Mouse (Mus musculus) hindbrain, embryonic 16.5 days (tissue): Measurements from ENCODE around the gene Mns1. TPM values are rescaled to one million over a fixed set of nuclear protein-coding genes. Genes with fewer than 3 reads are reported as not detected.

Experiments
- ATAC-seq: fragments of 200-750 bp; cut with Nextera tagmentation; 2 replicates; pipeline ENCODE4 v1.8.0; 2017; ENCODE audit warnings: moderate TSS enrichment, moderate library complexity
- H3K27ac ChIP-seq: fragments of 300-500 bp; sonication (generic); 2 replicates; pipeline ENCODE4 v1.5.1; 2014; ENCODE audit warnings: low read depth, mild to moderate bottlenecking, control low read depth, low read length, moderate library complexity
- H3K27me3 ChIP-seq: fragments of 300-500 bp; sonication (generic); replicated peaks from 2 replicates; pipeline ENCODE4 v1.6.1; 2014; ENCODE audit warnings: low read length; ENCODE audit not compliant: control insufficient read depth, insufficient read depth
- H3K36me3 ChIP-seq: fragments of 300-500 bp; sonication (generic); 2 replicates; pipeline ENCODE4 v1.6.1; 2014; ENCODE audit warnings: mild to moderate bottlenecking, low read length, moderate library complexity, mixed read lengths; ENCODE audit not compliant: control insufficient read depth, insufficient read depth
- H3K4me1 ChIP-seq: fragments of 300-500 bp; sonication (generic); 2 replicates; pipeline ENCODE4 v1.6.1; 2014; ENCODE audit warnings: low read depth, low read length; ENCODE audit not compliant: control insufficient read depth, insufficient read depth
- H3K4me2 ChIP-seq: fragments of 300-500 bp; sonication (generic); 2 replicates; pipeline ENCODE4 v1.6.1; 2014; ENCODE audit warnings: mild to moderate bottlenecking, low read length, control low read depth, moderate library complexity
- H3K4me3 ChIP-seq: fragments of 300-500 bp; sonication (generic); 2 replicates; pipeline ENCODE4 v1.5.1; 2014; ENCODE audit warnings: mild to moderate bottlenecking, low read length, control low read depth, moderate library complexity
- H3K9ac ChIP-seq: fragments of 300-500 bp; sonication (generic); 2 replicates; pipeline ENCODE4 v1.6.1; 2014; ENCODE audit warnings: low read depth, mild to moderate bottlenecking, control low read depth, low read length, moderate library complexity
- H3K9me3 ChIP-seq: fragments of 300-500 bp; sonication (generic); 2 replicates; pipeline ENCODE4 v1.6.1; 2014; ENCODE audit warnings: mild to moderate bottlenecking, low read length, moderate library complexity; ENCODE audit not compliant: control insufficient read depth
- WGBS: fragments of 180-500 bp; shearing (Covaris S2); extraction: QIAGEN DNeasy Blood & Tissue Kit; methylation state at CpG from one replicate; pipeline ENCODE4 v1.1.7; 2014; 5-methylcytosine and 5-hydroxymethylcytosine counted together
- polyA plus RNA-seq: library from polyadenylated mRNA; unstranded; fragments of >200 nt; fragmentation: Nextera tagmentation; extraction: Ambion mirVana; gene quantifications from 2 replicates; pipeline ENCODE4 v1.2.1, GENCODE M21; 2015

Mns1 gene
- polyA plus RNA-seq, 1 experiment from 2014 or later = 9.2 TPM

DNA sequence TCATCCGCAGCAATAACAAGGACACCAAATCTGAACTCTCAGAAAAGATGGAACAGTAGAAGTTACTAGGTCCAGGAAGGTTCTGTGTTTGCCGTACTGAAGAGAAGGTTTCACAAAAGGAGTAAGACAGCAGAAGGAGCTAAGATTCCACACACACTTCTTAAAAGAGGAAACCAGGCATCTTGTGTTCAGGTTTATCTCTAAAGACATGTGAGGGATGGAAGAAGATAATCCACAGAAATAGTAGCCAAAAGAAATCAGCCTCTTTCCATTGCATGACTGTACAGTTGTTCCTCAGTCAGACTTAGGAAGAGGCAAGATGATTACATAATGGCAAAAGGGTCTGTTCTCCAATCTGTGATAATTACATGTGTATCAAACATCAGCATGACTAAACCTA, 24.6 kb downstream of the Mns1 start:
- Histone ChIP-seq H3K4me1 (no peaks in the 10 kb centered on the region), H3K9me3 (no peaks in the 10 kb centered on the region), H3K27ac (no peak overlapping the region), H3K4me3 (no peak overlapping the region), H3K27me3 (no peaks in the 10 kb centered on the region), H3K36me3 (no peaks in the 10 kb centered on the region; the same call in 1 of the 2 replicates), H3K9ac (no peak overlapping the region), H3K4me2 (no peak overlapping the region)
- 91% methylated on average over 2 of the region's 2 CpGs for WGBS
- no peak for ATAC-seq

DNA sequence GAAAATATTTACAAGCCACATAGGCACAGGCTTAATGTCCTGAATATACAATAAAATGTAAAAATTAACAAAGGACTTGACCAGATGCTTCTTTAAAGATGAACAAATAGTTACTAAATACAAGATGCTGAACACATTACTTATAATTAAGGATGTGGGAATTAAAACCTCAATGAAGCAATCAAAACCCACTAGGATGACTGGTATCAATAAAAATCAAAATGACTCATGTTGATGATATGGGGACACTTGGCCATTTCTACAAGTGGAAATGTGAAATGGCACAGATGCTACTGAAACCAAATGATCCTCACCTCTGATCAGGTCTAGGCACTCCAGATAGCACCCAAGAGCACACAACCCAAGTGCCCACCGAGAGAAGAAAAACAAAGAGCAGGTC, 27.0 kb downstream of the Mns1 start:
- 91% methylated on average over 1 of the region's 1 CpGs for WGBS
- Histone ChIP-seq H3K36me3 (no peaks in the 10 kb centered on the region), H3K9me3 (no peaks in the 10 kb centered on the region), H3K9ac (no peak overlapping the region), H3K27ac (no peak overlapping the region), H3K4me1 (no peaks in the 10 kb centered on the region), H3K4me2 (no peak overlapping the region), H3K4me3 (no peak overlapping the region), H3K27me3 (no peaks in the 10 kb centered on the region)
- ATAC-seq = no peak

- WGBS = 91% methylated on average over 4 of the region's 4 CpGs
- Histone ChIP-seq H3K27me3 (no peaks in the 10 kb centered on the region), H3K4me1 (no peaks in the 10 kb centered on the region), H3K36me3 (no peaks in the 10 kb centered on the region), H3K4me2 (no peak overlapping the region), H3K4me3 (no peak overlapping the region), H3K9me3 (no peaks in the 10 kb centered on the region), H3K9ac (no peak overlapping the region), H3K27ac (no peak overlapping the region)
- no peak for ATAC-seq
Measured at GRCm38 (mm10) chr9:72465754-72466181, 28.0 kb downstream of the Mns1 start.

- no peak overlapping the region for H3K27ac ChIP-seq
- H3K27me3 ChIP-seq = no peaks in the 10 kb centered on the region
- H3K9ac ChIP-seq = no peak overlapping the region
- 60% methylated on average over 11 of the region's 11 CpGs for WGBS
- H3K9me3 ChIP-seq = no peaks in the 10 kb centered on the region
- 0 out of 2 replicates have a peak, but pooled peaks cover 2% of the 10 kb centered on the region for H3K36me3 ChIP-seq
- H3K4me1 ChIP-seq = no peaks in the 10 kb centered on the region
- H3K4me3 ChIP-seq = no peak overlapping the region
- ATAC-seq = no peak
- no peak overlapping the region for H3K4me2 ChIP-seq
Measured at GRCm38 (mm10) chr9:72467551-72468407, 30.0 kb downstream of the Mns1 start.

DNA sequence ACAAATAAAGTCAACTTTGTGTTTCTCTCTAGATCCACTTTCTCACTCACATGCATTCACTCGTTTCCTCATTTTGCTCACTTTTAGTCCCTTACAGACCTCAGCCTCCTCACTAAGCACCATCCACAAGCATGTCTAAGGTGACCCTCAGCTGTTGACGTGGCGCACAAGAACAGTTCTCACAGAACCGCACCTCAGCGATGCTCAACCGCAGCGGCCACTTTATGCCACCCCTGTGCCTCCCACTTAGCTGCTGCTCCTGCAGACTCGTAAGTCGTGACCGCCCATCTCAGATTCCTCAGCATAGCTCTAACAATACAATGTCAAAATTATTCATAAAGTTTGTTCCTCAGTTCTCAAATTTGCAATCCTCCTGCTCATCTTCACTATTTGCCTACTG, 30.8 kb downstream of the Mns1 start:
- Histone ChIP-seq H3K9ac (no peak overlapping the region), H3K27me3 (no peaks in the 10 kb centered on the region), H3K9me3 (no peaks in the 10 kb centered on the region), H3K4me2 (no peak overlapping the region), H3K4me3 (no peak overlapping the region), H3K4me1 (no peaks in the 10 kb centered on the region), H3K27ac (no peak overlapping the region), H3K36me3 (0 out of 2 replicates have a peak, but pooled peaks cover 4% of the 10 kb centered on the region)
- ATAC-seq = no peak
- 92% methylated on average over 10 of the region's 10 CpGs for WGBS

DNA sequence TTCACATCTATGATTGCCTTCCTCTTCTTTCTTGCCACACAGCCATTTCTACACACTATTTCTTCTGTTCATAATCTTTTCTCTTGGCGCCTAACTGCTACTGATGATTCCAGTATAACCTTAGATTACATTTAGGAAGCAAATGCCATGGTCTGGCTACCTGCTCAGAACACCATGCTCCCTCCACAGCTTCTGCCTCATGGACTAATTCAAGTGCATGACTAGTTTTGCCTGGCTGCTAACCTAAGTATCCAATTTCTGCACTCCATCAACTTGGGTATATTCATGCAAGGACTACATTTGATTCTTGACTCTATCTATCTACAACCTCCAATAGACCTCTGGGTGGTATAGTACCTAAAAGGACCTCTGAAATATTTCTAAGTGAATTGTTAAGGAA, 32.0 kb downstream of the Mns1 start:
- H3K27ac ChIP-seq = no peak overlapping the region
- H3K4me3 ChIP-seq = no peak overlapping the region
- H3K9me3 ChIP-seq = no peaks in the 10 kb centered on the region
- 94% methylated on average over 1 of the region's 1 CpGs for WGBS
- H3K36me3 ChIP-seq = 0 out of 2 replicates have a peak, but pooled peaks cover 4% of the 10 kb centered on the region
- no peaks in the 10 kb centered on the region for H3K4me1 ChIP-seq
- H3K27me3 ChIP-seq = no peaks in the 10 kb centered on the region
- no peak overlapping the region for H3K4me2 ChIP-seq
- no peak for ATAC-seq
- H3K9ac ChIP-seq = no peak overlapping the region

- Histone ChIP-seq H3K9me3 (no peaks in the 10 kb centered on the region), H3K4me3 (no peak overlapping the region), H3K27me3 (no peaks in the 10 kb centered on the region), H3K27ac (no peak overlapping the region), H3K4me2 (no peak overlapping the region), H3K36me3 (0 out of 2 replicates have a peak, but pooled peaks cover 4% of the 10 kb centered on the region), H3K4me1 (no peaks in the 10 kb centered on the region), H3K9ac (no peak overlapping the region)
- WGBS = 87% methylated on average over 9 of the region's 9 CpGs
- no peak for ATAC-seq
Measured at GRCm38 (mm10) chr9:72475511-72475910, 37.7 kb downstream of the Mns1 start.

DNA sequence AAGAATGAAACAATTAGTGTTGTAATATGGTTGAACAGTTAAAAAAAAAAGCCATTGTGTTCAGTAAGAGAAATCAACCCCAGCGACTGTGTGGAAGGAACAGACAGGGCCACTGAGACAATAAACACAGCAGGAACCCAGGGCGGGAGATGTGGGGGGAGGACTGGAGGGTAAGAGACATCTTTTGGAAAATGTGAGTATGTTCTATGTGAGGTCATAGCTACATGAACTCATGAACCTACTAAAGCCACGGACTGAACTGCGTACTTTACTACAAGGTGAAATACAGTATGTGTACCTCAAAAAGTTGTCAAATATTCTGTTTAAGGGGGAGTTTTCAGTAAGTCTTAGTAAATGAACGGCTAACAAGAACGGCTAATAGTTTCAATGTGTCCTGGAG, 39.5 kb downstream of the Mns1 start:
- ATAC-seq = no peak
- no peak overlapping the region for H3K4me3 ChIP-seq
- H3K9me3 ChIP-seq = no peaks in the 10 kb centered on the region
- H3K27me3 ChIP-seq = no peaks in the 10 kb centered on the region
- no peaks in the 10 kb centered on the region for H3K4me1 ChIP-seq
- H3K27ac ChIP-seq = no peak overlapping the region
- H3K4me2 ChIP-seq = no peak overlapping the region
- 64% methylated on average over 6 of the region's 6 CpGs for WGBS
- H3K9ac ChIP-seq = no peak overlapping the region
- H3K36me3 ChIP-seq = peaks cover 6% of the 10 kb centered on the region; the same call in 1 of the 2 replicates

GRCm38 (mm10) chr9:72479276-72479675, 41.5 kb downstream of the Mns1 start:
- H3K4me1 ChIP-seq = no peaks in the 10 kb centered on the region
- H3K9ac ChIP-seq = no peak overlapping the region
- no peak overlapping the region for H3K4me3 ChIP-seq
- 67% methylated on average over 1 of the region's 1 CpGs for WGBS
- no peak overlapping the region for H3K27ac ChIP-seq
- H3K27me3 ChIP-seq = no peaks in the 10 kb centered on the region
- ATAC-seq = no peak
- no peak overlapping the region for H3K4me2 ChIP-seq
- no peaks in the 10 kb centered on the region for H3K9me3 ChIP-seq
- peaks cover 2% of the 10 kb centered on the region; the same call in 1 of the 2 replicates for H3K36me3 ChIP-seq
